Mouse (Mus musculus) gastrocnemius, adult 18-20 months (tissue): ENCODE measurements around the gene Tfcp2l1. TPM values are rescaled to one million over a fixed set of nuclear protein-coding genes. Genes with fewer than 3 reads are reported as not detected.

Experiments
- DNase-seq: peaks from one replicate; pipeline ENCODE4 v3.0.0; 2021; ENCODE audit warnings: low spot score
- total RNA-seq, 2 experiments: library from RNA; stranded (reverse); gene quantifications; 2 replicates each; pipeline ENCODE4 v1.2.3; 2021

The Tfcp2l1 gene
- total RNA-seq, 2 experiments from 2014 or later, result 4.3 to 5.2 TPM

DNA sequence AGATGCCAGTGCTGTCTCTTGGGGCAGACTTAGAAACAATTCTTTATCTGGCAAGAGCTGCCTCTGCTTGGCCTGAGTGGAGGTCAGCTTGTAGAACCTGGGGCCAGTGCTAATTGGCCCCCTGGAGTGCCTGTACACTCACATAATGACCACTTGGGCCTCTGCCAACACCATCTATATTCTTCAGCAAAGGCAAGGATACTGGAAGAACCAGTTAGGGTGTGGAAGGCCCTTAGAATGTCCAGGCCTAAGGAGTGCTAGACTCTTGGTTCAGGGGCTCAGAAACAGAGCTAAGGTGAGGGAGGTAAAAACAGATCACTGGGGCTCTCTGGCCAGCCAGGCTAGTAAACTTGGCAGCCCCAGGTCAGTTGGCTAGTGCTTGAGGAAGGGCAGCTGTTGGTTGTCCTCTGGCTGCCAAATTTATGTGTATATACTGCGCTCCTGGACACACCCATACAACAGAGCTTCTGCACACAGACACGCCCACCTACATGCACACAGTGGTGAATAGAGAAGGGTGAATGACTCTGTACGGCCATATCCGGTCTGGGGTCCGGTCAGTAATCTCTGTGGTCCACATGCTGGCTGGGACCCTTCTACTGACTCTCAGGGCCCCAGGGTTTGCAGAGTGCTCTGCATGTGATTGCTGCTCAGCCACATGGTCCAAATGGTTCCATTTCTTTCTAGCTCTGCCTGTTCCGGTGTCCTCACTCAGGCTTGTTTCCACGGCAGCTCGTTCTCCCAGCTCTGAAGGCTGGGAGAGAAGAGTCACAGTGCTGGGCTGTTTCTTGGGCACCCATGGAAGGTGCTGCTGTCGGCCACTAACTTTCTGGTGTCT is 22.4 kb downstream of the Tfcp2l1 start:
- DNase-seq, result peak; percentile 61

- no peak for DNase-seq
Observed at GRCm38 (mm10) chr1:118650771-118651080, 23.0 kb downstream of the Tfcp2l1 start.

- no peak for DNase-seq
Observed at GRCm38 (mm10) chr1:118658716-118659115, 31.0 kb downstream of the Tfcp2l1 start.

DNA sequence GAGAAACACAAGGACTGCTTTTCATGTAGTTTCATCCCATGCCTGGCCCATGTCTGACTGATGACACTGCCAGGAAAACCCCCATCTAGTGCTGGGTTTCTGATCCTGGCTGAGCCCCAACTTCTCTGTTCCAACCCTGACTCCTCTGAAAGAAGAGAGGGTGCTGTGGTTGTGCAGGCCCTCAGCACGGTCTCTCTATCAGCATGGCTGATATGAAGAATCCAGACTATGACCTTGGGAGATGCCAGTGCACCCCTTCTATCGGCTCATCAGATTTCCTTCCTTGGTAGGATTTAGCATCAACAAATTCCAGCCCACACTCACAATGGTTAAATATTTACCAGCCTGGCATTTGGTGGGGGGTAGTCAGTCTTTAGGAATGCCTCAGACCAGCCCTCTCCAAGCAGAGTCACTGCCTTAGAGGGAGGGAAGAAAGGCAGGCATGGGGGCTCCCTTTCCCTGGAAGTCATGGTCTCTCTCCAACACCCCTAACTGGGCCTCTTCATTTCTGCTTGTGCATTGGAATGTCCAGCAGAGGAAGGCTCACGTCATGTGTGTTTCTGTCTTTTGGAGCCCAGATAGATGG is 33.2 kb downstream of the Tfcp2l1 start:
- no peak for DNase-seq

DNA sequence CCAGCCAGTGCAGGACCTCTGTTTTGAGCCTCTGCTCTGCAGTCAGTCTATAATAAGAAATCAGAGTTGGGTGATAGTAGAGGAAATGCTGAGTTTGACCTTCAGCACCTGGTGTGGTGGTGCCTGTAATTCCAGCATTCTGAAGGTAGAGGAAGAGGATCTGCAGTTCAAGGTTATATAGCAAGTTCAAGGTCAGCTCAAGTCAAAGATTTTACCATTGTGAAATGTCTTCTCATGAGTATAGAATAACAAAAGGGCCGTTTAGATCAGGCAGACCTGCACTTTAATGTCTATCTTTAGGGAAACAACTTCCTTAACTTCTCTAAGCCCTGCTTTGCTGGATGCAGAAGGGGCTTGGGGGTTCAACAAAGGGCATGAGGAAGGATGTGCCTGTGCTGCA is 35.3 kb downstream of the Tfcp2l1 start:
- DNase-seq, result no peak

DNA sequence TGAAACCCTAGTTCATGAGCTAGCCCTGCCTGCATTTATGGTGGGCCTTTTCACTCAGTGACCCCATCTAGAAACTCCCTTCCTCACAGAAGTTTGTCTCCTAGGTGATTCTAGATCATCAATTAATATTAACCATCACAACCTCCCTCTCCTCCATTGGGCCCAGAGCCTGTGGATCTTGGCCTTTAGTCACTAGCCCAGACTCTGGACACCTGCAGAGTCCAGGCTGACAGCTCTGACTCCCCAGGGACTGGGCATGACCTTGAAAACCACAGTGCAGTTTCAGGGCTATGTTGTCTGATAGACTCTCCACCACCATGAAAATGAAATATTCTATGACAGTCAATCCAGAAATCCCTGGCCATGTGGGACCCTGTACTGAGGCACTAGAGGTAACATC is 39.8 kb downstream of the Tfcp2l1 start:
- no peak for DNase-seq

GRCm38 (mm10) chr1:118672196-118672595 is 44.5 kb downstream of the Tfcp2l1 start:
- no peak for DNase-seq

DNA sequence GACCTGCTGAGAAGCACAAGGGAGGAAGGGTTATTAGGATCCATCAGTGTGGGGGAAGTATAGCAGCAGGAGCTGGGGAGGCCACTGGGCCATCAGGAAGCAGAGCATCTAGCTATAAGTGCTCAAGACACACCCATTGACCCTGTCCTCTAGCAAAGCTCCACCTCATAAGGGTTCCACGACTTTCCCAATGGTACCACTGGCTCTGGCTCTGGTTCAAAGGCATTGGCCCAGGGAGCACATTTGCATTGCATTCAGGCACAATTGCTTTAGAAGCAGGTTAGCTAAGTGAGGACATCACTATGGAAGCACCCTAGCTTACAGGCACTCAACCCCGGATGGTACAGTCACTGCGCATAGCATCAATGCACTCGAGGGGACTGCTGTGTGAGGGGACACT is 46.4 kb downstream of the Tfcp2l1 start:
- no peak for DNase-seq

- no peak for DNase-seq
Observed at GRCm38 (mm10) chr1:118681980-118682379, 54.2 kb downstream of the Tfcp2l1 start.

GRCm38 (mm10) chr1:118683686-118684085 is 55.9 kb downstream of the Tfcp2l1 start:
- DNase-seq, result no peak

GRCm38 (mm10) chr1:118687726-118688125 is 60.0 kb downstream of the Tfcp2l1 start:
- no peak for DNase-seq

DNA sequence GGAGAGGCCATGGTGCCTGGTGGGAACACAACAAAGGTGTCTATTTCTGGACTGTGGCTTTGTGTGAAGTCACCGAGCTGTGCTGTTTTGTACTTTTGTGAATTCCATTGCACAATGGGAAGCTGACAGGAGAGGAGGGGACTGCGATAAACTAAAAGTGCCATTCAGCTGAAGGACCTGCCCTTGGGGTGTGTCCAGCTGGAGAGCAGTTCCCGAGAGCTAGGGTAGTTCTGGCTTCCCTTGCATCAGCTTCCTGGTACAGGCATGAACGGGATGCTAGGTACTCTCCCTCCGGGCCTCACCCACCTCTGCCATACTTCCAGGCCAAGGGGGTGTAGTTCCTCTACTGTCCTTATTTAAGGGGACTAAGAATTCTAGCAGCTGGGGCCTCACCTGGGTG is 62.1 kb downstream of the Tfcp2l1 start:
- DNase-seq, result no peak

DNA sequence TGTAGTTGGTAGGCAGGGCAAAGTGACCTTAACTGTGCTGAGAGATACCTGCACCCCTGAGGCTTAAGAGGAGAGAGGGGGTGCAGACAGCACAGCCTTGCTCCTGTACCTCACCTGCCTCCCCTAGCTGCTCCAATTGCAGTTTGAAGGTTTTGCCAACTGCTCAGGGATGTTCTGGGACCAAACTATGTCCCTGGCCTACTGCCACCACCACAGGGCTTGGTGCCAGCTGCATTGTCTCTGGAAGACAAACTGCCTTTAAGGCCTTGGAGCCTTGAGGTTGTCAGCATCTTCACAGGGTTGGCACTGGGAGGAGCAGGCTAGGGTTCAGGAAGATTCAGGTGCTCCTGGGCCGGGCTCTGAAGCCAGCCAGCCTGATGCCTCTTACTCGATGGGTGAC is 66.7 kb downstream of the Tfcp2l1 start:
- no peak for DNase-seq

- no peak for DNase-seq
Observed at GRCm38 (mm10) chr1:118697906-118698305, 70.2 kb downstream of the Tfcp2l1 start.

DNA sequence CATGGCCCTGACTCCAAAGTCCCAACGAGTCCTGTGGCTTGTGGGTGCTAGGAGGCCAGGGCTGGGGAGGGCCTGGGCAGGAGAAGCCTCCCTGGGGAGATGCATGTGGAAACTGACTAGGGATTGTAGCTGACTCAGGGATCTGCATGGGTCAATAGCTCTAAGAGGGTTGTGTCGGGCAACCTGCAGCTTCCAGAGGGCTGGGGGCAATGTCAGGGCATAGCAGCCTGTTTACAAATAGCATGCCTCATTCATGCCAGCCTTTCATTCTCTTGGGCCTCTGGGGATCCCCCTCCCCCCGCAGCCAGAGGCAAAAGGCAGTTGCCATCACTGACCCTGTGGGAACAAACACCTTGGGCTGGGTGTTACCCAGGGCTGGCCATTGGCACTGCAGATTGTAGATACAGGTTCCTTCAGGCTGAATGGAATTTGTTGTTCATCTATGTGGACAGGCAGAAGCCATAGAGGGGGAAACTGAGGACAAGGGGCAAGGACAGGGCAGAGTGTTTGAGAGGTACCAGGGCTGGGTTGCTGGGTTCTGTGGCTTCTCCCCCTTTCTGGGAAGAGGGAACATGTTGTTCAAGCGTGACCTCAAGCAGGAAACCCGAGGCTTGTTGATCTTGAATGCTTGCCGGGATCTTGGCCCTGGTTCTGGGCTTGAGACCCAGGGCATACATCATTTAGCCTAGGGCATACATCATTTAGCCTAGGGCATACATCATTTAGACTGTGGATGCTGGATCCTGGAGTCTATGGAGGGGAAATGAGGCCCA is 71.6 kb downstream of the Tfcp2l1 start:
- DNase-seq, result peak; percentile 22

DNA sequence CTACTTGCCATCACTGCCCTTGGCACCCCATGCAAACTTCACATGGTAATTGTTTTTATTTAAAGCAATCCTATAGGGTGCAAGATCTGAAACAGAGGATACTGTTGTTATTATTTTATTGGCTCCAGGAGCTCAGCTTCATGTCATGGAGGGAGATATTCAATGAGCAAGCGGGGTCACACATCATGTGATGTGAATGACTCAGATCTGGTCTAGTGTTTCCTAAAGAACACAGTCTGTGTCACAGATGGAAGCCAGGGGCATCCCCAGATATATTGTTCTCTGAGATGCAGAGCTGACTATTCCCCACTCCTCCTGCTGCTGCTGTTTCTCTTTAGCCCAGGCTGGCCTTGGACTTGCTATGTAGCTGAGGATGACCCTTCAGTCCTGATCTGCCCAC is 72.2 kb downstream of the Tfcp2l1 start:
- DNase-seq, result no peak

DNA sequence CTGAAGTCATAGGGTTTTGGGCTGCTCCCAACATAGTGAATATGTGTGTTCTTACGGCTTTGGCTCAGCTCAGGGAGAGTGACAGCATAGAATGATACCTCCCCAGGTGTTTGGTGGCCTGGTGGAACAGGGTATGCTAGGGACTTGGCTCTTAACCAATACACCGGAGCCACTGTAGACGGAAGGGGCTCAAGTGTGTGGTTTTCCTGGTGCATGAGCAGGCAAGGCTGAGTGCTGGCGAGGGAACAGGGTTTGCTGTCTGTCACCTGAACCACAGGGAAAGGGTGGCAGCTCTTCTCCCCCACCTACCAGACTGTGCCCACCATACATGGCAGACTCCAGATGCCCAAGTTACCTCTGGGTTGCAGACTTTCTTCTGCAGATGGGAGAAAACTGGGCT is 83.9 kb downstream of the Tfcp2l1 start:
- no peak for DNase-seq

DNA sequence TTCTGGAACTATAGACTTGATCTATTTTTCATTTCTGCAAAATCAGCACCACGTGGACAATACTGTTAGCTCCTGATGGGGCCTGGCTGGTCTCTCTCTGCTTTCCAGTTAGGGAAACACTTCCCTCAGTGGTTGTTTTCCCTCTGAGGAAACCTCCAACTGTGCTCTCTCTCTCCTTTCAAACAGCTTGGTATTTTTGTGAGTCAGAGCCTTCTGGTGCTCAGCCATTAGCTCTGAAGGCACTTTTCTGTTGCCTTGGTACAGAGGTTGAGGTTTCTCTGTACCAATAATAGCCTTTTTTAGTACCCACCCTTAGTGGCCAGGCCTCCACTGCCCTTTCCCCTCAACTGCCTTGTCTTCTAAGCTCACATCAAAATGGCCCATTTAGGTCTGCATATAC is 88.5 kb downstream of the Tfcp2l1 start:
- DNase-seq, result no peak

DNA sequence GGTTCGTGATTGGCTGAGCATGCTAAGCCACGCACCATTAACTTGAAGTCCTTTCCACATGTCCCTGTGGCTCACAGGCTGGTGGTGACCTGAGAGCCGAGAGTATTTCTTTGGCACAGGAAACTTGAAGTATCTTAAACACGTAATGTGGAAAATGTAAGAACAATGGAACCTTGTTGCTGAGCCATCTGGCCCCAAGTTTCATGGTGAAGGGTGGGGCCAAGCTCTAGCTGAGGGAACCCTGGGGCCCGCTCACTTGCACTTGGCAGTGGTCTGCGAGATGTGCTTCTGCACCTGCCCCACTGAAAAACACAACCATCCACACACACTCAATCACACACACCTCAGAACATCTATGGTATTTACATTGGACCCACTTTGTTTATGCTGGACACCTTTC is 90.3 kb downstream of the Tfcp2l1 start:
- DNase-seq, result no peak

DNA sequence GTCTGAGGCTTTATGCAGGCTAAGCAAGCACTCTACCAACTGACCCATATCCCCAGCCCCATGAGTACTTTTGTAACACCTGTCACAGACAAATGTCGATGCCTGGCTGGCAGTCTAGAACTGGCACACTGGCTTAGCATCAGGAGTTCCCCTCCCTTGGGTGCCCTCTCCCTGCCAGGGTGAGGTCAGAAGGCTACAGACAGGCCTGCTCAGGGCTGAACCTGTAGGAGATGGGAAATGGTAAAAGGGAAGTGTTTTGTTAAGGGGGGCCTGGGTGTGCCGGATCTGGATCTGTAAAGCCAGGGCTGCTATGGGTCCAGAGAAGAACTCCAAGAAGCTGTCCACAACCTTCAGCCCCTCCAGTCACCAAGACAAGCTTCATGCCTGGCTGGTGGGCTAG is 92.0 kb downstream of the Tfcp2l1 start:
- peak; percentile 25 for DNase-seq

DNA sequence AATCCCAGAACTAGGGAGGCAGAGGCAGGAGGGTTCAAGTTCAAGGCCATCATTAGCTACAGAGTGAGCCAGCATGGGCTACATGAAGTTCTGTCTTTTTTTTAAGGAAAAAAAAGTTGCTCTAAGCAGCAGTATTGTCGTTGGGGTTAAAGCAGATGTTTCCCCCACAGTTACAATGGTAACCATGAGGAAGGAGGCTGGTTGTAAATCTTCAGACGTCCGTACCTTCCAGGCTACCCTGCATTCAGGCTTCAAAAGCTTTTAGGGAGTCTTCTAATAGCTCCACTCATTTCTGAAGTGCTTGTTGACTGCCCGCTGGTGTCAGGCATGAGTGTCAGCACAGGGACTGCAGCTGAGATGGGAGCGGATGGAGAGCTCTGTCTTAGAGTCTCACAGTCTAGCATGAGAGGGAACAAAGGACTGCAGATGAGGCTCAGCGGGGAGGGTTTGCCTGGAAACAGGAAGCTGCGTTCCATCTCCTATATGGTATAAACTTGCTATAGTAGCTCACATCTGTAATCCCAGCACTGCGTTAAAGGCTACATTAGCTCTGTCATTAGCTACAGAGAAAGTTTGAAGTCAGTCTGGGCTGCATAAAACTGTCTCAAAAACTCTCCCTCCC is 92.8 kb downstream of the Tfcp2l1 start:
- DNase-seq, result no peak

GRCm38 (mm10) chr1:118727075-118727474 is 99.3 kb downstream of the Tfcp2l1 start:
- no peak for DNase-seq
